Mouse (Mus musculus) gastrocnemius, postnatal 14 days (tissue): ENCODE data around the gene Mrgprx2. TPM values are rescaled to one million over a fixed set of nuclear protein-coding genes. Genes with fewer than 3 reads are reported as not detected.
"Not testable (repeated sequence)": the region's sequence is repeated elsewhere in the genome, so short reads cannot be mapped to it uniquely, and the experiment has no call there.

ENCODE experiments used
- DNase-seq: peaks from one replicate; pipeline ENCODE4 v3.0.0; 2021; ENCODE audit warnings: mixed read lengths
- intact Hi-C: fragments of 180-260 bp; cut with DNase I; formaldehyde crosslinking; loops from one replicate; pipeline ENCODE4 v1.15.1; 2025; ENCODE audit warnings: low total_unique reads
- long read RNA-seq, 2 experiments: library from polyadenylated mRNA; stranded (forward); transcript quantifications; one replicate each; pipeline ENCODE4 v2.0.0; 2021
- total RNA-seq, 2 experiments: library from RNA; stranded (reverse); gene quantifications; 2 replicates each; pipeline ENCODE4 v1.2.3; 2021

Mrgprx2 gene
- under 1 TPM; 0.07 to 0.16 TPM for total RNA-seq
- long read RNA-seq, experiment 1 = 0 reads
- long read RNA-seq, experiment 2 = 0 reads

GRCm38 (mm10) chr7:48499221-48499620 lies at the start of gene Mrgprx2:
Gene Mrgprx2 (minus strand): TSS chr7:48499321.
- intact Hi-C loops = no loop called here
- DNase-seq = no peak

- intact Hi-C loops = no loop called here
- DNase-seq = no peak
Observed at GRCm38 (mm10) chr7:48456242-48456641, 42.9 kb downstream of the Mrgprx2 start, which contains the start of gene Mrgprb1. Gene Mrgprb1 (minus strand): TSS chr7:48456342.

GRCm38 (mm10) chr7:48436581-48436980 lies 62.5 kb downstream of the Mrgprx2 start:
- intact Hi-C loops = no loop called here
- no peak for DNase-seq

DNA sequence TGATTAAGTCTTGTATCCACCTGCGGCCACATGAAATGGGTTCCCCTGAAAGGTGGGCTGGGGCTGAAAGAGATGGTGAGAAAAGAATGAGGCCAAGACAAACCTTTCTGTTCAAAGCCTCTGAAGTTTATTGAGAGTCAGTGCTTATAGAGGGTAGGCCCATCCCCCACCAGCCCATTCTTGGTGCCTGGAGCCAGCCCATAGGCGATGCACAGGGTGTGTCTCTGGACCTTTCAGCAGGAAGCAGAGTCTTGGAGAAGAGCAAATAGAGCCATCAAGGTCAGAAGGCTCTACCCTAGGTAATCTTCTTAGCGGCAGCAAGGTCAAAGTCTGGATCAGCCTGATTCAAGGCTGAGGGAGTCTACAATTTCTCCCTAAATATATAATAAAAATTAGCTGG lies 63.2 kb downstream of the Mrgprx2 start:
- intact Hi-C loops = not testable (repeated sequence)

More for the DNA sequence above, 63.2 kb downstream of the Mrgprx2 start:
- DNase-seq = not testable (repeated sequence)

Other genes with a start within 250 kb of the Mrgprx2 start
- gene Mrgprb8, start 110.8 kb downstream of the Mrgprx2 start, total RNA-seq = not detected
- gene Mrgprb1, start 43.0 kb downstream of the Mrgprx2 start, total RNA-seq = under 1 TPM; 0.29 to 0.44 TPM
- under 1 TPM; 0.25 to 0.35 TPM for gene Mrgprb2, start 58.8 kb upstream of the Mrgprx2 start, total RNA-seq
- gene Mrgprb3, start 144.5 kb upstream of the Mrgprx2 start, total RNA-seq = not detected